Mouse (Mus musculus) embryonic facial prominence, embryonic 13.5 days (tissue): Measurements from ENCODE around the gene Tspan5. TPM values are rescaled to one million over a fixed set of nuclear protein-coding genes. Genes with fewer than 3 reads are reported as not detected.

Source experiments
- ATAC-seq: fragments of 200-750 bp; cut with Nextera tagmentation; 2 replicates; pipeline ENCODE4 v1.8.0; 2017; ENCODE audit warnings: low read depth; ENCODE audit not compliant: insufficient number of reproducible peaks, insufficient read depth, low FRiP score, low TSS enrichment
- H3K27ac ChIP-seq: fragments of 300-500 bp; sonication (generic); 2 replicates; pipeline ENCODE4 v1.5.1; 2015; ENCODE audit warnings: moderate library complexity, mild to moderate bottlenecking, inconsistent platforms
- H3K27me3 ChIP-seq: fragments of 300-500 bp; sonication (generic); 2 replicates; pipeline ENCODE4 v1.6.1; 2015; ENCODE audit warnings: mild to moderate bottlenecking, inconsistent platforms
- H3K36me3 ChIP-seq: fragments of 300-500 bp; sonication (generic); 2 replicates; pipeline ENCODE4 v1.6.1; 2015; ENCODE audit warnings: mild to moderate bottlenecking, inconsistent platforms
- H3K4me1 ChIP-seq: fragments of 300-500 bp; sonication (generic); 2 replicates; pipeline ENCODE4 v1.6.1; 2015; ENCODE audit warnings: inconsistent platforms
- H3K4me2 ChIP-seq: fragments of 300-500 bp; sonication (generic); 2 replicates; pipeline ENCODE4 v1.6.1; 2015; ENCODE audit warnings: moderate library complexity, mild to moderate bottlenecking, inconsistent platforms
- H3K4me3 ChIP-seq: fragments of 300-500 bp; sonication (generic); 2 replicates; pipeline ENCODE4 v1.5.1; 2015; ENCODE audit warnings: mild to moderate bottlenecking, inconsistent platforms
- H3K9ac ChIP-seq: fragments of 300-500 bp; sonication (generic); 2 replicates; pipeline ENCODE4 v1.6.1; 2015; ENCODE audit warnings: mild to moderate bottlenecking, inconsistent platforms
- H3K9me3 ChIP-seq: fragments of 300-500 bp; sonication (generic); 2 replicates; pipeline ENCODE4 v1.6.1; 2016; ENCODE audit warnings: inconsistent platforms
- WGBS: fragments of 180-500 bp; shearing (Covaris S2); methylation state at CpG from one replicate; pipeline ENCODE4 v1.1.7; 2015; ENCODE audit warnings: mixed read lengths; 5-methylcytosine and 5-hydroxymethylcytosine counted together
- polyA plus RNA-seq: library from polyadenylated mRNA; unstranded; fragments of >200 nt; fragmentation: Nextera tagmentation; extraction: Ambion mirVana; gene quantifications from 2 replicates; pipeline ENCODE4 v1.2.1, GENCODE M21; 2015

The Tspan5 gene
- polyA plus RNA-seq, 1 experiment from 2014 or later: 28.0 TPM

DNA sequence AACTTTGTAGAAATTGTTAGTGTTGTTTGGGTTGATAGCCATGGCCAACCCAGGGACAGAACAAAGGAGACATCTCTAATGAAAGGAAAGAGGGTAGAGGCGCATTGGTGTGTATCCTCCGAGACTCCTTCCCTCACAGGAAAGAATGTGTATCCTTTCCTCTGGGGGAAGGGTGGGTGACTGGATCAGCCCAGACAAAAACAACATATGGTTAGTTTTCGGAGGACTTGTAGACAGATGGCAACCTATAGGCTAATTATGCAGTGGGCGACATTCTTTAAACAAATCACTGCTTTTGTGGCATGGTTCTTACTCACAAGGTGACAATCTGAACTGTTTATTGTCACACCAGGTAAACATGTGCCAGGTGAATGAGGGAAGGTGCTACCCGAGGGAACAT is 72.5 kb downstream of the Tspan5 start:
- H3K27me3 ChIP-seq: no peaks in the 10 kb centered on the region
- ATAC-seq: no peak
- 65% methylated on average over 5 of the region's 5 CpGs for WGBS
- H3K4me1 ChIP-seq: no peaks in the 10 kb centered on the region; the same call in 1 of the 2 replicates
- no peak overlapping the region for H3K4me2 ChIP-seq
- no peaks in the 10 kb centered on the region for H3K36me3 ChIP-seq
- H3K9ac ChIP-seq: no peak overlapping the region
- no peak overlapping the region for H3K4me3 ChIP-seq
- no peaks in the 10 kb centered on the region for H3K9me3 ChIP-seq
- H3K27ac ChIP-seq: no peak overlapping the region

DNA sequence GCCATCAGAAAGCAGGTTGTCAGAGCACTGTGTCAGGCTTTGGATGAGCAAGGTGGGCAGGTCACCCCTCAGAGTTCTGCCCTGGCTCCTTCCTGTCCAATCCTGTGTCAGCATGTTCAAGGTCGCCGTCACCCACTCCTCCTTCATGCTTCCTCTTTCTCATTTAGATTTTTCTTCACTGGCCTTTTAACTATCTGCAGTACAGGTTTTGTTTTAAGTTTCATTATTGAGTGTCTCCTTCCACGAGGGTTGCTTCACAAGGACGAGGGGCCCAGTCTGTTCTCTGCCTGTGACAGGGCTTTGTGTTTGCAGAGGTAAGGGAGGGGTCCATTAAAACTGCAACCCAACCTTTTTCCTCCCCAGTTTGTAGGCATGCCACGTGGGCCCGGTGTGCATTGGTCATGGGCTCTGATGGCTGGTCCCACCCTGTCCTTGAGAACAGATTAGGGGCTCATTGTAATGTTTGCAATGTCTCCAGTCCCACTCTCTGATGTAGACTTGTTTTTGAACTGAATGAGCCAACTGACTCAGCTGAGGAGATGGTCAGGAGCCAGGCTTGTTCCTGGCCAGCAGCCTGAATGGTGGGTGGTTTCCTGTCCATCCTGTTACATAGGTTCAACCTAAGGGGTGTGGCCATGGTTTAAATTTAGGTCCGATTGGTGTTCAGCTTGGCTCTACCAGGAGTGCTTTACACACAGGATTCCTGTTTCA is 73.3 kb downstream of the Tspan5 start:
- Histone ChIP-seq H3K4me2 (no peak overlapping the region), H3K27me3 (no peaks in the 10 kb centered on the region), H3K9me3 (no peaks in the 10 kb centered on the region), H3K36me3 (no peaks in the 10 kb centered on the region), H3K4me3 (no peak overlapping the region), H3K9ac (no peak overlapping the region), H3K4me1 (peaks cover 2% of the 10 kb centered on the region; the same call in 1 of the 2 replicates), H3K27ac (no peak overlapping the region)
- 80% methylated on average over 7 of the region's 7 CpGs for WGBS
- ATAC-seq: no peak

DNA sequence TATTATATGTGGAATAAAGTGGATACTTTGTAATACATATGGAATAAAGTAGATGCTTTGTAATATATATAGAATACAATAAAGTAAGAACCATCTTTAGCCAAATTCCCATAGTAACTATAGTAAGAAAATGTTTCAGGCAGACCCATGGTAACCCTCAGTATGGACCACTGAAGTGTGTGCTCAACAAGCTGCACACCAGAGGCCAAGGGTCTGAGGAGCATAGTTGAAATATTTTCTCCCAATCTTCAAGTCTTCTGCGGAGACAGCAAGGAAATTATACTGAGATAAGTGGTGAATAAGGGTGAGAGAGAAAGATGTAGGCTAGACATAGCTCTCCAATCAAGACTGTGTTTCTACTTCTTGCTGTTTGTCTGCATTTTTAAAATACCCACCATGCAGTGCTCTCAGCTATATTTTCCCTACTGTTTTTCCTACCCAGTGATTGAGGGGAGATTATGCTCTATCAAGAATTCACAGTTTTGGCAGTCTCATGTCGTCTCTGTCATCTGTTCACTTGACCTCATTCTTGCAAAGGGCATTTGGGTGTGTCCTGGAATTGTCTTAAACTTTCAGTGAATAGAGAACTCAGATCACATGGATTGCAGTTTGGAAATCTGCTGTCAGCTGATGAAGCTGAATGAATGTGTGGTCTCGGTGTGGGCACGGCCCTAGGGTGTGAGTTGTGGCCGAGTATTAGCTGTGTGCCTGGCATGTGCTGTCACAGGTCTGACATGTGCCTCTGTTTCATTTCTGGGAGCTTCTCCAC is 75.1 kb downstream of the Tspan5 start:
- no peak overlapping the region for H3K9ac ChIP-seq
- H3K27me3 ChIP-seq: no peaks in the 10 kb centered on the region
- no peak for ATAC-seq
- H3K4me1 ChIP-seq: peaks cover 10% of the 10 kb centered on the region
- H3K36me3 ChIP-seq: no peaks in the 10 kb centered on the region
- no peaks in the 10 kb centered on the region for H3K9me3 ChIP-seq
- WGBS: 58% methylated on average over 5 of the region's 5 CpGs
- H3K4me3 ChIP-seq: no peak overlapping the region
- no peak overlapping the region for H3K27ac ChIP-seq
- no peak overlapping the region for H3K4me2 ChIP-seq

DNA sequence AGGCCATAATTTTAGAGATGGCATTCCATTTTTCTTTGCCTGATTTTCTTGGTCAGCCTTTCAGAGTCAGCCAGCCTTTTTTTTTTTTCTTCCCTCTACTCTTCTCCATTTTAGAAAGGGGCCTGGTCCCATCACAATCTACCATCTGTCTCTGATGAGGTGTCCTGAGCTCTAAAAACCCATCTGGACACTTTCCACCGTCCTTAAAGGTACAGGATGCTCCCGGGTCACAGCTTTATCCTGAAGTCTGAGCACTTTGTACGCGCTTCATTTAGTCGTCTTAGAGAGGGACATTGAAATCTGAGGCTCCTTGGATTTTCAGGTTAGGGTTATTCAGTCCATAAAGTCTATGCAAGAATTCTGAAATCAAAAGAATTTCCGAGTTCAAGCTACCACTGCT is 77.9 kb downstream of the Tspan5 start:
- 73% methylated on average over 6 of the region's 6 CpGs for WGBS
- H3K27ac ChIP-seq: no peak overlapping the region
- H3K9me3 ChIP-seq: no peaks in the 10 kb centered on the region
- ATAC-seq: no peak
- no peak overlapping the region for H3K4me3 ChIP-seq
- H3K4me2 ChIP-seq: no peak overlapping the region
- peaks cover 13% of the 10 kb centered on the region for H3K4me1 ChIP-seq
- no peak overlapping the region for H3K9ac ChIP-seq
- H3K27me3 ChIP-seq: no peaks in the 10 kb centered on the region
- no peaks in the 10 kb centered on the region for H3K36me3 ChIP-seq

DNA sequence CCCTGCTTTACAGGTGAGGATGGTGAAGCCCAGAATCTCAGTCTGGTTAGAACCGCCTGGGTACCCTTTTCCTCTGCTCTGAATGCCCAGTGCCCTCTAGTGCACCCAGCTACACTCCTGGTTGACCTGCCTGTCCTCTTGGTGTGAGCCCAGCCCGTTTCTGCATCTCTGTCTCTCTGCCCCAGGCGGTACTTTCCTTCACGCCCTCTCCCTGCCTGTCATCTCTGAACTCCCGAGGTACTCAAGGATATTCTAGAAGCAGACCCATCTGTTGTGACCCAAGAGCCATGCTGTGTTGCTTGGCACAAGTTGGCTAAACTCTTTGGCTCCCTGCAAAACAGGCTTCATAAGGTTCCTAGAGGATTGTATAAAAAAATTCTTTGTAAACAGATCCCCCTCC is 78.3 kb downstream of the Tspan5 start:
- Histone ChIP-seq H3K4me2 (no peak overlapping the region), H3K9me3 (no peaks in the 10 kb centered on the region), H3K4me1 (peaks cover 13% of the 10 kb centered on the region), H3K4me3 (no peak overlapping the region), H3K36me3 (no peaks in the 10 kb centered on the region), H3K9ac (no peak overlapping the region), H3K27ac (no peak overlapping the region), H3K27me3 (no peaks in the 10 kb centered on the region)
- ATAC-seq: no peak
- WGBS: 60% methylated on average over 5 of the region's 5 CpGs

DNA sequence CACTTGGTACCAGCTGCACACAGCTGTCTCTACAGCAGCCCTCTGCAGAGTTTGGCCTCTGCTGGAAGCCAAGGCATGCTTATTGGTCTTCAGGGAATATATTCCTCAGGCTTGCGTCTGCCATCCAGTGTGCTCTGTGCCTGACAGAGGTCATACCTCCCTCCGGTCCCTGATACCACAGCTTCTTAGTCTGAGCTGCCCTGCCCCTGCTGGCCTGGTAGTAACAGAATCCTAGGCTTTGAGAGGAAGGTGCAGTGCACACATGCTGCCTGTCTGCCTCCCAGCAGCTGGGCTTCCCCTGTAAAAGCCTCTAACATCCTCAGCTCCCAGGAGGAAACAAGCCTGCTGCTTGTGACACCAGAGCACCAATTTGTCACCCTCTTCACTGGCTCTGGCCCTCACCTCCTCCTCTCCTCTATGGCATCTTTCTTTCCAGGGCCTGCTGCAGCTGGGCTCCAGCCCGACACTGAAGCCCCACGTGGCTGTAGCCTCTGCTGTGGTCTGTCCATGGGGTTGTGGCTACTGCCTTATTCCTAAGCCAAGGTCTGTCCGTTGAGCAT is 80.0 kb downstream of the Tspan5 start:
- H3K36me3 ChIP-seq: no peaks in the 10 kb centered on the region
- H3K27me3 ChIP-seq: no peaks in the 10 kb centered on the region
- no peak overlapping the region for H3K4me2 ChIP-seq
- H3K4me3 ChIP-seq: no peak overlapping the region
- no peak for ATAC-seq
- H3K27ac ChIP-seq: no peak overlapping the region
- H3K4me1 ChIP-seq: peaks cover 13% of the 10 kb centered on the region
- no peak overlapping the region for H3K9ac ChIP-seq
- WGBS: 39% methylated on average over 5 of the region's 5 CpGs
- H3K9me3 ChIP-seq: no peaks in the 10 kb centered on the region

DNA sequence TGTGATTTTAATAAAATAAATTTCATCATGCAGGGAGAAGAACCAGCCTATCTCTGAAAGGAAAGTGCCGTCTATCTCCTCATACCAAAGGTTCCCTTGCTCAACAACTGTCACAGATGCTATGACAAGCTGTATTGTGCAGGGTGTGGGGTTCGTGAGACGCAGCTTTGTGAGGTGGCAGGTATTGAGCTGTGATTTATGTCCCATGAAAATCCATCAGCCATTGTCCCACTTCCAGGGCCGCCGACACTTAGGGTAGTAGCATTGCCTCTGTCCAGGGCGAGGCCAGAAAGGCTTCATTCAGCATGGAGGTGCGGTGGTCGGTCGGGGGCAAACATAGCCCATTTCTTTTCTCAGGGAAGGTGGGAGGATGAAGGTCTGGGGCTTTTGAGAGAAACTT is 81.9 kb downstream of the Tspan5 start:
- Histone ChIP-seq H3K4me2 (no peak overlapping the region), H3K27ac (no peak overlapping the region), H3K36me3 (no peaks in the 10 kb centered on the region), H3K9me3 (no peaks in the 10 kb centered on the region), H3K4me1 (peaks cover 13% of the 10 kb centered on the region), H3K4me3 (no peak overlapping the region), H3K27me3 (no peaks in the 10 kb centered on the region), H3K9ac (no peak overlapping the region)
- WGBS: 90% methylated on average over 9 of the region's 9 CpGs
- no peak for ATAC-seq

DNA sequence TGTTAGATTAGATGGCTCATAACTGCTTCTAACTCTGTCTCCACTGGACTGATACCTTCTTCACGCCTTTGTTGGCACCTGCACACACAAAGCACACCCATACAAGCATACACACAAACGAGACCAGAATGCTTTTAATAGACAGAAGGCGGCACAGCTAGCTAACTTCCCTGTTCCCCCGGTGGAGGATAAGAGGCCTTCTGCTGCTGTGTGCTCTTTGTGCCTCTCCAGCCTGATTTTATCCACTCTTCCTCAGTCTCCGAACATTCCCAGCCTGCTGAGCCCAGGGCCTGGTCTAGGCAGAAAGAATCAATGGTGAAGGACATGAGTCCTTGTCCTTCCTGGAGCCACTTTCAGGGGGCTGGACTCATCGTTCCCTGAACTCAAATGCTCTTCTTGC is 83.3 kb downstream of the Tspan5 start:
- no peak overlapping the region for H3K4me2 ChIP-seq
- 82% methylated on average over 6 of the region's 6 CpGs for WGBS
- no peaks in the 10 kb centered on the region for H3K27me3 ChIP-seq
- no peak overlapping the region for H3K4me3 ChIP-seq
- H3K27ac ChIP-seq: no peak overlapping the region
- peaks cover 11% of the 10 kb centered on the region for H3K4me1 ChIP-seq
- H3K9ac ChIP-seq: no peak overlapping the region
- no peaks in the 10 kb centered on the region for H3K36me3 ChIP-seq
- no peak for ATAC-seq
- no peaks in the 10 kb centered on the region for H3K9me3 ChIP-seq

DNA sequence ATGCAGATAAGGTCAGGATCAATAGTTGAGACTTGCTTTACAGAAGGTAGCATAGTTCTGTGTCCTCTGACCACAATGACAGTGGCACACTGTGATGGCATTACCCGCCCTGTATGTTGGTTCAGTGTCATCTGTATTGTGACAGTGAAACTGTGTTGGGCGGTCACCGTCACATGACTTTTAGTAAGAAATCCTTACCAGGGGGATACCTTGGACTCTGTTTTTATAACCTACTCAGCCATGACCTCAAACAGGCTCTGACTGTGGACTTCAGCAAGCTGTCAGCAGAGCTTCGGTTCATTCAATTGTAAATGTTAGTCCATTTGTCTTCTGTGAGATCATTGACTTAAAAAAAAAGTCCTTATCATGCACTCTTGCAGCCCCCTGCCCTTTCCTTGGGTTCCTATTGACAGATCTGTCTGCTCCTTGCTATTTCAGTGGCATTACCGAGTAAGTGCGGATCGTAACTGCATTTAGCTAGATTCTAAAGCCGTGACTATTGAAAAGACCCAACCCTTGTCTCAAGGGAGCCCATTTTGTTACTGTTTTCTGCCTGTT is 84.3 kb downstream of the Tspan5 start:
- H3K4me1 ChIP-seq: peaks cover 11% of the 10 kb centered on the region
- no peak overlapping the region for H3K9ac ChIP-seq
- 90% methylated on average over 8 of the region's 8 CpGs for WGBS
- no peaks in the 10 kb centered on the region for H3K9me3 ChIP-seq
- H3K36me3 ChIP-seq: no peaks in the 10 kb centered on the region
- no peaks in the 10 kb centered on the region for H3K27me3 ChIP-seq
- H3K4me3 ChIP-seq: no peak overlapping the region
- ATAC-seq: no peak
- no peak overlapping the region for H3K4me2 ChIP-seq
- H3K27ac ChIP-seq: no peak overlapping the region

DNA sequence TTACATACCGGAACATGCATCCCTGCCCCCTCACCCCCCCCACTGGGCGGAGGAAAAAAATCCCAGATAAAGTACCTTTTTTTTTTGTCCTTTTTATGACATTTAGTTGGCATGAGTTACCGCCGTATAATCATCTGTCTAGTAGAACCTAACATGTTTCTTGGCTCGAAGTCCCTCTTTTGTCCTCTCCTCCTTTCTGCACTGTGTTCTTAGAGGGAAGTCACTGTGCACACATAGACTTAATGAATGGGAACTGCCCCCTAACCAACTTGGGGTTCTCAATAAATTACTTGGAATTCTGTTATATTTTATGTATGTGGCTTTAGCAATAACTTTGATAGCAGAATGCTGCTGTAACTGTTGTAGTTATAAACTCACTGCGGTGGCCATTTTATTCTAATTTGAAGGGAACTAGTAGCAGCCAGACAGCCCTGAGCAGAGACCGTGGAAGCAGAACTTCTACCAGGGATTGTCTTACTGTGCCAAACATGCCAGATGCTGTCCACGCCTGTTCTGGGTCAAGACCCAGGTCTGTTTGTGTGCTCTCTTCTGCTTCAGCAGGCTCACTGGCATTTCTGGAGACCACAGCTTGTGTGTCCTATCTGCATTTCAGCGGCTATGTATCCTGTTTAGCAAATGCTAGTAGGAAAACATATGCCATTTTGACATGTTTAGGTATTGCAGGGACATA is 91.0 kb downstream of the Tspan5 start:
- WGBS: 85% methylated on average over 9 of the region's 9 CpGs
- no peaks in the 10 kb centered on the region for H3K4me1 ChIP-seq
- no peak overlapping the region for H3K9ac ChIP-seq
- H3K4me3 ChIP-seq: no peak overlapping the region
- H3K36me3 ChIP-seq: no peaks in the 10 kb centered on the region
- no peak for ATAC-seq
- H3K9me3 ChIP-seq: no peaks in the 10 kb centered on the region
- no peak overlapping the region for H3K4me2 ChIP-seq
- H3K27me3 ChIP-seq: no peaks in the 10 kb centered on the region
- no peak overlapping the region for H3K27ac ChIP-seq

DNA sequence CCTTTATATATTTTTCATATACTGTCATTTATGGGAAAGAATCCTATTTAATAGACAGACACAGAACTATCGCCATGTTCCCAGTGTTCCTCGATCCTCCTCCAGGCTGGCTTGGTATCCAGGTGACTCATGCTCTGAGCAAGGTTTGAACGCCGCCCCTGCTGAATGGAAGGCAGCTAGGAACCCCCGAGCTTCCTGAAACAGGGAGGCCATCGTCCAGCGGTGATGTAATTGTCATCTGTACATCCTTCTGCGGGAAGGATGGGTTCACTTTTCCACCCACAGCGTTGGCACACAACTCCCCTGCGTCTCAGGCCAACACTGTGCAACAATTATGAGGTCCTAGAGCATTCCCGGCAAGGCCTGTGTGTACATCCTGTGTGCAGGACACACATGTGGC is 92.2 kb downstream of the Tspan5 start:
- no peaks in the 10 kb centered on the region for H3K36me3 ChIP-seq
- H3K9ac ChIP-seq: no peak overlapping the region
- WGBS: 89% methylated on average over 11 of the region's 11 CpGs
- H3K4me2 ChIP-seq: no peak overlapping the region
- no peaks in the 10 kb centered on the region for H3K9me3 ChIP-seq
- no peaks in the 10 kb centered on the region for H3K27me3 ChIP-seq
- no peak overlapping the region for H3K4me3 ChIP-seq
- H3K27ac ChIP-seq: no peak overlapping the region
- H3K4me1 ChIP-seq: no peaks in the 10 kb centered on the region
- ATAC-seq: no peak
